Mouse (Mus musculus) lung, postnatal 10 days (tissue): Measurements from ENCODE around the gene Trub2.
"Not testable (repeated sequence)": the region's sequence is repeated elsewhere in the genome, so short reads cannot be mapped to it uniquely, and the experiment has no call there.

Experiments used
- DNase-seq: peaks from one replicate; pipeline ENCODE4 v3.0.0; 2021

Trub2 gene

GRCm38 (mm10) chr2:29787937-29788681 lies at the start of gene Trub2:
Gene Trub2, minus strand, starts transcription at chr2:29788502.
- DNase-seq, result peak; percentile 88

- DNase-seq, result no peak
These were observed 47.1 kb upstream of the Trub2 start for GRCm38 (mm10) chr2:29835391-29835899.

- DNase-seq, result no peak
These were observed 45.5 kb upstream of the Trub2 start for GRCm38 (mm10) chr2:29833796-29834195.

- DNase-seq, result no peak
These were observed 42.8 kb upstream of the Trub2 start for GRCm38 (mm10) chr2:29831106-29831505.

GRCm38 (mm10) chr2:29827709-29828024 lies 39.4 kb upstream of the Trub2 start:
- DNase-seq, result no peak

GRCm38 (mm10) chr2:29826926-29827708 lies 38.8 kb upstream of the Trub2 start:
- peak; percentile 98 for DNase-seq

- no peak for DNase-seq
These were observed 38.1 kb upstream of the Trub2 start for GRCm38 (mm10) chr2:29826318-29826925.

GRCm38 (mm10) chr2:29820025-29820817 lies 31.9 kb upstream of the Trub2 start, which contains the start of gene Urm1:
Gene Urm1, plus strand, starts transcription at chr2:29820075.
- DNase-seq, result peak; percentile 87

- DNase-seq, result no peak
These were observed 31.1 kb upstream of the Trub2 start for GRCm38 (mm10) chr2:29819363-29819762.

GRCm38 (mm10) chr2:29817426-29818232 lies 29.3 kb upstream of the Trub2 start:
- DNase-seq, result peak; percentile 90

GRCm38 (mm10) chr2:29815678-29816371 lies 27.5 kb upstream of the Trub2 start:
- DNase-seq, result no peak

- DNase-seq, result peak; percentile 47
These were observed 15.1 kb upstream of the Trub2 start for GRCm38 (mm10) chr2:29803400-29803831.

GRCm38 (mm10) chr2:29802827-29803201 lies 14.5 kb upstream of the Trub2 start:
- DNase-seq, result no peak

GRCm38 (mm10) chr2:29802075-29802826 lies 13.9 kb upstream of the Trub2 start, which contains the start of gene Slc27a4:
Gene Slc27a4, plus strand, starts transcription at chr2:29802634.
- peak; percentile 98 for DNase-seq

GRCm38 (mm10) chr2:29792772-29793487 lies 4.6 kb upstream of the Trub2 start:
- no peak for DNase-seq

- peak; percentile 96 for DNase-seq
These were observed 991 bp downstream of the Trub2 start, which contains the start of gene Coq4 for GRCm38 (mm10) chr2:29787104-29787917. Gene Coq4, plus strand, starts transcription at chr2:29787493.

GRCm38 (mm10) chr2:29784290-29784689 lies 4.0 kb downstream of the Trub2 start:
- DNase-seq, result peak; percentile 40

- not testable (repeated sequence) for DNase-seq
These were observed 7.0 kb downstream of the Trub2 start for GRCm38 (mm10) chr2:29781256-29781655.

GRCm38 (mm10) chr2:29773323-29773722 lies 15.0 kb downstream of the Trub2 start:
- DNase-seq, result no peak
